Mouse (Mus musculus) kidney, embryonic 15.5 days (tissue): ENCODE data around the gene Smim12. TPM values are rescaled to one million over a fixed set of nuclear protein-coding genes. Genes with fewer than 3 reads are reported as not detected.

Experiments
- ATAC-seq: fragments of 200-750 bp; cut with Nextera tagmentation; replicated peaks from 2 replicates; pipeline ENCODE4 v1.8.0; 2017; ENCODE audit warnings: moderate TSS enrichment; ENCODE audit not compliant: low FRiP score
- H3K27ac ChIP-seq: fragments of 300-500 bp; sonication (generic); 2 replicates; pipeline ENCODE4 v1.5.1; 2015; ENCODE audit warnings: mild to moderate bottlenecking, inconsistent platforms
- H3K27me3 ChIP-seq: fragments of 300-500 bp; sonication (generic); 2 replicates; pipeline ENCODE4 v1.6.1; 2015; ENCODE audit warnings: inconsistent platforms
- H3K36me3 ChIP-seq: fragments of 300-500 bp; sonication (generic); 2 replicates; pipeline ENCODE4 v1.6.1; 2015; ENCODE audit warnings: inconsistent platforms
- H3K4me1 ChIP-seq: fragments of 300-500 bp; sonication (generic); 2 replicates; pipeline ENCODE4 v1.6.1; 2015; ENCODE audit warnings: inconsistent platforms
- H3K4me2 ChIP-seq: fragments of 300-500 bp; sonication (generic); 2 replicates; pipeline ENCODE4 v1.6.1; 2015; ENCODE audit warnings: moderate library complexity, mild to moderate bottlenecking, inconsistent platforms
- H3K4me3 ChIP-seq: fragments of 300-500 bp; sonication (generic); replicated peaks from 2 replicates; pipeline ENCODE4 v1.5.1; 2015; ENCODE audit warnings: mild to moderate bottlenecking, inconsistent platforms
- H3K9ac ChIP-seq: fragments of 300-500 bp; sonication (generic); 2 replicates; pipeline ENCODE4 v1.6.1; 2015; ENCODE audit warnings: mild to moderate bottlenecking, inconsistent platforms
- H3K9me3 ChIP-seq: fragments of 300-500 bp; sonication (generic); replicated peaks from 2 replicates; pipeline ENCODE4 v1.6.1; 2016; ENCODE audit warnings: inconsistent platforms
- WGBS: fragments of 180-500 bp; shearing (Covaris S2); methylation state at CpG from one replicate; pipeline ENCODE4 v1.1.7; 2015; ENCODE audit warnings: mixed read lengths; 5-methylcytosine and 5-hydroxymethylcytosine counted together
- polyA plus RNA-seq: library from polyadenylated mRNA; unstranded; fragments of >200 nt; fragmentation: Nextera tagmentation; extraction: Ambion mirVana; gene quantifications from 2 replicates; pipeline ENCODE4 v1.2.1, GENCODE M21; 2015

The Smim12 gene
- polyA plus RNA-seq, 1 experiment from 2014 or later = 65.6 TPM

DNA sequence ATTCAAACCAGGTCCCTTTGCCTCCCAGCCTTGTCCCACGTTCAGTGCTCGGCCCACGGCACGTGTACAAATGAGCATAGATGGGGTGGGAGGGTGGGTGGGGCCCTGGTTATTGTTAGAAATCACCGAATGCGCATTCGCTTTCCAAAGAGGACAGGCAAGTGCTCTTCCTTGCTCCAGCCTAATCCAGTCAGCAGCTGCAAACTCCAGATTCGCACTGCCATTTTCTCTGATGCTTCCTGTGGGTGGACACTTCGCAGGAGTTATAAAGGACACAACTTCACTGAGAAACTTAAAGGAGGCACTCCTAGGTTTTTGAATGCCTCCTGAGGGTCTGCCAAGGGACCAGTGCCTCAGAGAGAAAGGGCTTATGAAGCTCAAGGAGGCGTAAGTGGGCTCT is 6.3 kb upstream of the Smim12 start:
- peaks cover 57% of the 10 kb centered on the region for H3K27me3 ChIP-seq
- H3K27ac ChIP-seq = no peak overlapping the region
- H3K9ac ChIP-seq = no peak overlapping the region
- no peak overlapping the region for H3K4me3 ChIP-seq
- no peak overlapping the region for H3K4me2 ChIP-seq
- peaks cover 12% of the 10 kb centered on the region for H3K4me1 ChIP-seq
- WGBS = 55% methylated on average over 10 of the region's 10 CpGs
- no peaks in the 10 kb centered on the region for H3K9me3 ChIP-seq
- no peak for ATAC-seq
- no peaks in the 10 kb centered on the region for H3K36me3 ChIP-seq

DNA sequence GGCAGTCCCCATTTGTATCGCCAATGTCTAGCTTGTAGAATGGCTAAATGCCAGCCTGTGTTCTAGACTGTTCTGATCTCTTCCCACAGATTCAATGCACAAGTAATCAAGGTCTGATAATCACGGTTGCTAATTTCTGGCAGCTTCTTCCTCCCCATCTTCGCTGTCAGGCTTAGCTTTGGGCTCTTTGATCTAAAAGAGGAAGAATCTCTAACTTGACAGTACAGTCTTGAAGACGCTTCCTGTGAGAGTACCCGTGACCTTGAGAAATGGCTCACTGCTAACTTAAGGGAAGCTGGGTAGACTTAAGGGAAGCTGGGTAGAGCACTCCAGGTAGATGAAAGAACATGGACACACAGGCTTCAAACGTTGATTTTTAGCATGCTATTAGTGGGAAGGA is 888 bp upstream of the Smim12 start:
- H3K9me3 ChIP-seq = no peaks in the 10 kb centered on the region
- H3K36me3 ChIP-seq = peaks cover 13% of the 10 kb centered on the region
- H3K27ac ChIP-seq = no peak overlapping the region
- no peak for ATAC-seq
- WGBS = 61% methylated on average over 6 of the region's 6 CpGs
- no peak overlapping the region for H3K9ac ChIP-seq
- H3K4me1 ChIP-seq = peaks cover 14% of the 10 kb centered on the region
- no peak overlapping the region for H3K4me2 ChIP-seq
- peaks cover 20% of the 10 kb centered on the region for H3K27me3 ChIP-seq
- no peak overlapping the region for H3K4me3 ChIP-seq

DNA sequence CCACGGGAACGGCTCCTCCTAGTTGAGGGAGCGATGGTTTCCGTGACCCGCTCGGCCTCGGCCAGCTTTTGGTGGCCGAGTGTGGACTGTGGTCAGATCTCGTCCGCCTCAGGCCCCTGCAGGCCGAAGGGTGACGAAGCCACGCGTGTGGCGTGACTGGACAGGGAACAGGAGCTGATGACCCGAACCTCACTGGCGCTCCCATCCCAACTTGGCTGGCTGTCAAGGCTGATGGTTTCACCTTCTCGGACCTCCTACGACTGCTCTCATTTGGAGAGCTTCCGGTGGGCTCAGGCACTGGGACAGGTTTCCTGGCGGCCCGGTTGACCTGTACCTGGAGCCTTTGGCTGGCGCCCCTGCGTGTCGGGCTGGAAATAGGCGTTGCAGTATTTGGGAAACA is 369 bp downstream of the Smim12 start:
- 0% methylated on average over 26 of the region's 26 CpGs for WGBS
- Histone ChIP-seq H3K36me3 (peaks cover 20% of the 10 kb centered on the region), H3K27ac (no peak overlapping the region), H3K27me3 (peaks cover 8% of the 10 kb centered on the region), H3K4me2 (peak overlapping the region; percentile 89), H3K4me1 (peaks cover 14% of the 10 kb centered on the region), H3K9me3 (no peaks in the 10 kb centered on the region), H3K9ac (peak overlapping the region; percentile 84), H3K4me3 (peak overlapping the region; percentile 81)
- ATAC-seq = peak; percentile 78

DNA sequence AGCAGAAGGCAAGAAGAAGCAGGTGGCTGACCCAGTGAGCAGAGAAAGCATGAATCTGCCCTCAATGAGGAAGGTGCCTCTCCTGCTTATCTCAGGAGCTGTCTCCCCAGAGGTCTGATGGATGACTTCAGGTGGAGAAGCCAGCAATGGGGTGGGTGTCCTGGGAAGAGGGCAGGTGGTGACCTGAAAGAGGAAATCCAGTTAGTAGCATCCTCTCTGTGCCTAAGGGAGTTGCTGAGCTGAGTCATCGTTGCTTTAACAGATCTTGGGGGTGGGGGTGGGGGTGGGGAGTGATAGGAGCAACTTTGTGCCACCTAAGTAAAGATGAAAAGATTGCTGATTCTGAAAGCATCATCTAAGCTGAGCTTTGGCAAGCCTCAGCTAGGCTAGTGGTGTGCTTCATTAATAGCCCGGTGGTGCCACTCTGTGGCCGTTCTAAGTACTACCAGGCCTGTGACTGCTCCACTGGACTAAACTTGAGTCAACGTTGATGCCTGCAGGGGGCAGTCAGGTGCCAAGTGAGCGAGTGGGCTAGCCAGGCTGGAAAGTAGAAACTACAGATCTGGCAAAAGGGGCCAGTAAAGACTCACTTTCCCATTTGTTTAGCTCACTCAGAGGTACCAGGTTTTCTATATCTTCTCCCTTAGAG is 6.2 kb downstream of the Smim12 start:
- Histone ChIP-seq H3K27ac (no peak overlapping the region), H3K9ac (no peak overlapping the region), H3K27me3 (no peaks in the 10 kb centered on the region), H3K36me3 (peaks cover 28% of the 10 kb centered on the region), H3K9me3 (no peaks in the 10 kb centered on the region), H3K4me3 (no peak overlapping the region), H3K4me1 (peaks cover 17% of the 10 kb centered on the region), H3K4me2 (no peak overlapping the region)
- WGBS = 4% methylated on average over 5 of the region's 5 CpGs
- ATAC-seq = peak; percentile 82

DNA sequence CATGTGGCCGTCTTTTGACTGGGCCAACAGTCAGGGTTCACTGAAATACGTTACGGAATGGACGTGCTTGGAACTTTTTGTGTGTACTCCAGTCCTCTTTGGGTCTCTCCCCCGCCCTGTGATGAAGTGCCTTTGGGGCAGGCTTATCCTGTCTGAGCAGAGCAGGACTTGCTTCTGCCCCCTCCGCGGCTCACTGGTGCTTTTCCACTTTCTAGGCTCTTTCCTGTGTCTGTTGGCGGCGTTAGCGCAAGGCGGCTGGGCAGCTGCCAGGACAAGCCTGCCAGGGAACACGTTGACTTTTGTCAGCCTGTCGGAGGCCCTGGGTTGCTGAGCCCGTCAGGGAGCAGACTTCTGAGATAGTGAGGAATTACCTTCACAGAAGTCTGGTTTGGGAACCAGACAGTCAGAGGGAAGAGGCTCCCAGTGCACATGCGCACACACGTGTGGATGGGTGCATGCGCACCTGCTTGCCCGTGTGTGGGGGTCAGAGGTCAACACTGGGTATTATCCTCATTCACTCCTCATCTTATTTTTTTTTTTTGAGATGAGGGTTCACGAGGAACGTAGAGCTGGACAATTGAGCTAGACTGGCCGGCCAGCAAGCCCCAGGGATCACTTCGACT is 8.5 kb downstream of the Smim12 start:
- Histone ChIP-seq H3K36me3 (peaks cover 22% of the 10 kb centered on the region), H3K9me3 (no peaks in the 10 kb centered on the region), H3K4me1 (peaks cover 11% of the 10 kb centered on the region), H3K4me3 (no peak overlapping the region), H3K4me2 (0 out of 2 replicates have a peak overlapping the region, but pooled peaks have one; percentile 7), H3K27ac (0 out of 2 replicates have a peak overlapping the region, but pooled peaks have one; percentile 14), H3K9ac (no peak overlapping the region), H3K27me3 (0 out of 2 replicates have a peak, but pooled peaks cover 7% of the 10 kb centered on the region)
- no peak for ATAC-seq
- 56% methylated on average over 22 of the region's 22 CpGs for WGBS

DNA sequence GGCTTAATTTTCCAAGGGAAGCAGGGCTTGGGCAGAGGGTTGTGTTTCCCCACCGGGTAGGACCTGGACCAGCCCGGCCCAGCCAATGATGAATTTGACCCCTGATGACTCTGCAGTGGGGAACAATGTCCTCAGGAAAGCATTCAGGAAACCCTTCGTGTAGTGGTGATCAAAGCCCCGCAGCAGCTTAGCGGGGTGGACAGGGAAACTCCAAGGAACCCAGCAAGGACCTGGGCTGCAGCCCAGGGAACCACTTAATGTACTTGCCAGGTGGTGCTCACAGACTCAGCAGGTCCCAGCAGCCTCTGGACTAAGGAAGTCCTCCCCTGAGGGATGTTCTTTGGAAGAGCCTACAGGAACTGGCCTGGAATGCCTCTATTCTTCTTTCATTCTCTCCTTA is 13.2 kb downstream of the Smim12 start:
- no peak for ATAC-seq
- Histone ChIP-seq H3K27ac (no peak overlapping the region), H3K4me2 (no peak overlapping the region)

DNA sequence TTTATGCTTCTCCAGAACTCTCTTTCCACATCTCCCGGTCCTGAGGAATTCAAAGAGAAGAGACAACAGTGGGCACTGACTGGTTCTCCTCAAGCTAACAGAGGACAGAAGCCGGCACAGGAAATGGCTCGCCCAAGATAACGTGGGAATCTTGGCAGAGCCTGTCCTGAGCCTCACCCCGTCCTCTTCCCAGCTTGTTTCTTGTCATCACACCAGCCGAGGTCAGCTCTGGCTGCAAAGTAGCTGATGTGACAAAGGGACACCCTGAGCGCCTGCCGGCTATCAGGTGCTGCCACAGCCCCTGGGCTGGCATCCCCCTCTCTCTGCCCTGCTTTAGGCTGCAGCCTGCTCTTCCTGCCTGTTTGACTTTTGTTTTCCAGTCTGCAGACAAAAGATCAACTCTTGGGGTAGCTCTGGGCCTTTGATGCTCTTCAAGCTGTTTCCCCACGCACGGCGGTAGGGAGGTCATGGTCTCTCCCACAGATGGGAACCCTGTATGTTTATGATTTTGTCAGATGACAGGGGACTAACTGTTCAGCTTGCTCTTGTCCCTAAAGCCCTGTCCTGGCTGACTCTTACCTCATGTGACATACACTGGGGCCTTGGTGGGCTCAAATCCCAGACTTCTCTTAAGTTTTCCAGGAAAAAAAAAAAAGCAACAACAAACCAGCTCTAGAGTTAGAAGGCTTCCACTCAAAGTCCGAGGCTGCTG is 14.8 kb downstream of the Smim12 start:
- Histone ChIP-seq H3K27ac (no peak overlapping the region), H3K9me3 (no peaks in the 10 kb centered on the region), H3K9ac (no peak overlapping the region), H3K36me3 (no peaks in the 10 kb centered on the region), H3K27me3 (0 out of 2 replicates have a peak, but pooled peaks cover 7% of the 10 kb centered on the region), H3K4me3 (no peak overlapping the region), H3K4me1 (no peaks in the 10 kb centered on the region), H3K4me2 (no peak overlapping the region)
- WGBS = 49% methylated on average over 12 of the region's 12 CpGs
- ATAC-seq = no peak

More for the DNA sequence above, 13.2 kb downstream of the Smim12 start:
- H3K9me3 ChIP-seq = no peaks in the 10 kb centered on the region
- WGBS = 44% methylated on average over 5 of the region's 5 CpGs
- H3K9ac ChIP-seq = no peak overlapping the region
- peaks cover 9% of the 10 kb centered on the region for H3K4me1 ChIP-seq
- H3K36me3 ChIP-seq = no peaks in the 10 kb centered on the region
- 0 out of 2 replicates have a peak, but pooled peaks cover 7% of the 10 kb centered on the region for H3K27me3 ChIP-seq
- H3K4me3 ChIP-seq = no peak overlapping the region

DNA sequence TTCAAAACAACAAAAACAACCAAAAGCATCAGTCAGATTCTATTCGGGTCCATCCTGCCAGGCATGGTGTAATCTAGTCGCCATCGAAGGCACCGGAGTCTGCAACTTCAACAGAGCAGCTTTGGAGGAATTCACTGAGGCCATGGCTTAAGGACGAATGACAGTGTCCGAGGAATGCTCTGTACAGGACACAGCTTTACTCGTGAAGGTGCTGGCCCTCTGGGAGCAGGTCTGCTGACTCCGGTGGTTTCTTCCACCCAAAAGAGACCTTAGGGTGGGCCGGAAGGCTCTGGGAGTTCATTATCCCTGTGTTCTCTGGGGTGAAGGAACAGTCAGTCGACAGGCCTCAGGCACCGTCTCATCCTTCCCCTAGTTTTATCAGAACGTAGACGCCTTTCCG is 18.0 kb downstream of the Smim12 start:
- Histone ChIP-seq H3K9ac (no peak overlapping the region), H3K27me3 (no peaks in the 10 kb centered on the region), H3K4me1 (0 out of 2 replicates have a peak, but pooled peaks cover 8% of the 10 kb centered on the region), H3K9me3 (no peaks in the 10 kb centered on the region), H3K4me3 (no peak overlapping the region), H3K27ac (no peak overlapping the region), H3K36me3 (no peaks in the 10 kb centered on the region), H3K4me2 (no peak overlapping the region)
- WGBS = 91% methylated on average over 14 of the region's 14 CpGs
- no peak for ATAC-seq

DNA sequence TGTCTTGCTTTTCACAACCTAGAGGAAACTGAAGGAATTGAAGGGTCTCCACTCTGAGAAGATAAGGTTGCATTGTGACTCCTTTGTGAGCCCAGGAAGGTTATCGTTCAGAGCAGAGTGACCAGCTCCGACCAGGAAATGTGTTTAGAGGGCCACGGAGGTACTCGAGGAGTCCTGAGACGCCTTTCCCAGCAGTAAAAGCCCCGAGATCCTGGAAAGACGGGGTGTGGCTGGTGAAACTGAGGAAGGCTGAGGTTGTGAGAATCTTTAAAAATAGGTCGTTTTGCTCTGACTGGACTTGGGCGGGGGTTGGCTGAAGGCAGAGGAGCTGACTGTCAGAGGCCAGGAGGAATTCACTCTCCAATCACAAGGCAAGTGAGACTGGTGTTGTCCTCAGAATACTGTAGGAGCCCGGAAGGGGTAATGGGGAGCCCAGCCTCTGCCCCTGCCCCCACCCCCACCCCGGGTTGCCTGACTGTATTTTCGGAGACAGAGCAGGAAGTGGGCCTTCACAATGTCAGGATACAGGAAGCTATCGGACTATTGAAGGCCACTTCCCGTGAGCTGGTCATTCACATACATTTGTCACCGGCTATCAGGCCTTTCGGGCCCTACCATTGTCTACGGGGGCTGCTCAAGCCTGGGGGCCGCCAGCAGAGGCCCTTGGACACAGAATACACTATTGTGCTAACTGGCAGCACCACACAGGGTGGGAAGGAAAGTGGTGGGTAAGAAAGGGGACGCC is 20.0 kb downstream of the Smim12 start:
- no peak overlapping the region for H3K4me2 ChIP-seq
- H3K27ac ChIP-seq = peak overlapping the region; percentile 57
- WGBS = 60% methylated on average over 19 of the region's 19 CpGs
- 0 out of 2 replicates have a peak, but pooled peaks cover 8% of the 10 kb centered on the region for H3K4me1 ChIP-seq
- H3K9me3 ChIP-seq = no peaks in the 10 kb centered on the region
- no peaks in the 10 kb centered on the region for H3K36me3 ChIP-seq
- peak; percentile 56; the same call in 1 of the 2 replicates for ATAC-seq
- no peak overlapping the region for H3K9ac ChIP-seq
- H3K27me3 ChIP-seq = peaks cover 12% of the 10 kb centered on the region
- H3K4me3 ChIP-seq = no peak overlapping the region

DNA sequence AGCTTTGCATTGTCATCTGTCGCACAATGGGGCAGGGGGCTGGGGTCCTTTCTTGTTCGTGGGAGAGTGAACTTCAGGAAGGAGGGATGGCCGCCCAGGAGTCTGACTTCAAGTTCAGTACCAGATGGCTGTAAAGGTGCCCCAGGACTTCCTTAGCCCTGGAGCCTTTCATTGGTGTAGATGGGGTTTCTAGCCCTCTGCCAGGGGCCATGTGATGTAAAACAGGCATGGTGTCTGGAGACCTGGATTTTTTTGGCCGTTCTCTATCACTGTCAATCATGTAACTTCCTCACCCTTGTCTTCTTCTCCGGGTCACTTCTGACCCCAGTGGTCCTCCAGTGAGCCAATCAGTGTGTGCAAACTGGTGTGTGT is 20.6 kb downstream of the Smim12 start:
- peak overlapping the region; percentile 45; the same call in 1 of the 2 replicates for H3K27ac ChIP-seq
- WGBS = 70% methylated on average over 5 of the region's 5 CpGs
- H3K4me3 ChIP-seq = no peak overlapping the region
- no peak overlapping the region for H3K9ac ChIP-seq
- peaks cover 13% of the 10 kb centered on the region for H3K27me3 ChIP-seq
- no peak for ATAC-seq
- H3K4me2 ChIP-seq = no peak overlapping the region
- H3K4me1 ChIP-seq = 0 out of 2 replicates have a peak, but pooled peaks cover 8% of the 10 kb centered on the region
- no peaks in the 10 kb centered on the region for H3K9me3 ChIP-seq
- H3K36me3 ChIP-seq = no peaks in the 10 kb centered on the region

DNA sequence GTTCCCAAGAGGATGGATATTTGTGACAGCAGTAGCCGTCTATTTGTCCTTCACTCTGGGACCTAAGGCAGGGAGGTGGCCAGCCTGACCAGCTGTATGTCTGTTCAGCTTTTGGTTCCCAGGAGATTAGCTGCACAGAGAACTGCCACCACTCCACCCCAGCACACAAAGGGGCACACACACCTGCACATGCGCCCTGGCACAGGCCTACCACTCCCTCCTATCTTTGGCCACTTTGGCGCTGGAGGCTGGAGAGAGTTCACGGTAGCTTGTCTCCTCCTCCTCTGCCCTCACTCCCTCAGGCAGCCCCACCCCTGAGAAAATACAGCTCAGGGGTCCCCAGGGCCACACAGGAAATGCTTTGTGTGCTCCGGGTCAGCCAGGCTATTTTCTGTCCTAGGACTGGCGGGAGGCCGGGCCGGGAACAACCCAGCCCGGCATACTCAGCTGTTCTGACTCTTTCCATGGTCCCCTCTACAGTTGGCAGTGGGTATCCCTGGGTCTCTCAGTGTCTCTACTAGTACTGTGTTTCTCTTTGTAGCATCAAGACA is 34.9 kb downstream of the Smim12 start:
- no peaks in the 10 kb centered on the region for H3K9me3 ChIP-seq
- H3K4me2 ChIP-seq = no peak overlapping the region
- no peak overlapping the region for H3K9ac ChIP-seq
- ATAC-seq = 0 out of 2 replicates have a peak, but pooled peaks have one; percentile 29
- H3K27ac ChIP-seq = 0 out of 2 replicates have a peak overlapping the region, but pooled peaks have one; percentile 0
- H3K27me3 ChIP-seq = no peaks in the 10 kb centered on the region
- 27% methylated on average over 9 of the region's 9 CpGs for WGBS
- H3K36me3 ChIP-seq = no peaks in the 10 kb centered on the region
- H3K4me3 ChIP-seq = no peak overlapping the region
- H3K4me1 ChIP-seq = peaks cover 10% of the 10 kb centered on the region
